Mouse (Mus musculus): ENCODE data around the gene Pdlim5.

DNA sequence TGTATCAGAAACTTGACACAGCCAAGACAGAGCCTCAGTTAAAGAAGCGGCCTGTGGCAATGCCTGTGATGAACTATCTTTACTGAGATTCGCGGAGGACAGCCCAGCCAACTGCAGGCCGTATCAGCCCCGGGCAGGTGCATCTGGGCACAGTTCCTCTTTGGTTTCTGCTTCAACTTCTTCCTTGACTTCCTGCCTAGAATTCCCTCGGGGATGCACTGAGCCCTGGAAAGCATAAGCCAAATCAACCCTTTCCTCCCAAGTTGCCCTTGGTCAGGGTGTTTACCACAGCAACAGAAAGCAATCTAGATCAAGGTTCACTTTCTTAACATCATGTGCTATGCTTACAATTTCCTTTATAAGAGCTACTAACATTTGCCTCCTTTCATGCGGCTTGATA, 101.9 kb downstream of the Pdlim5 start:
- TF ChIP-seq CTCF (IDR thresholded peaks at IDR 0.05; ENCODE audit: borderline replicate concordance, extremely low read depth, insufficient read depth, insufficient read length) (no peak), POLR2A (IDR thresholded peaks at IDR 0.05; ENCODE audit: borderline replicate concordance, extremely low read depth, insufficient read depth, insufficient read length, poor library complexity, severe bottlenecking) (no peak)

Data from brain, embryonic 14.5 days (tissue).